Mouse (Mus musculus): ENCODE measurements around the gene Picalm.

Gene Picalm

GRCm38 (mm10) chr7:90210947-90211346, 80.9 kb downstream of the Picalm start:
- DNase-seq (ENCODE audit: low spot score): no peak

GRCm38 (mm10) chr7:90216511-90216910, 86.5 kb downstream of the Picalm start:
- DNase-seq (ENCODE audit: low spot score): no peak

- DNase-seq (ENCODE audit: low spot score): no peak
These were observed 88.1 kb downstream of the Picalm start for GRCm38 (mm10) chr7:90218122-90218521.

- DNase-seq (ENCODE audit: low spot score): no peak
These were observed 91.5 kb downstream of the Picalm start for GRCm38 (mm10) chr7:90221487-90221886.

- no peak for DNase-seq (ENCODE audit: low spot score)
These were observed 98.1 kb downstream of the Picalm start for GRCm38 (mm10) chr7:90228075-90228474.

GRCm38 (mm10) chr7:90228884-90229283, 98.9 kb downstream of the Picalm start:
- DNase-seq (ENCODE audit: low spot score): peak; percentile 14

GRCm38 (mm10) chr7:90231431-90231830, 101.4 kb downstream of the Picalm start:
- no peak for DNase-seq (ENCODE audit: low spot score)

GRCm38 (mm10) chr7:90233921-90234320, 103.9 kb downstream of the Picalm start:
- DNase-seq (ENCODE audit: low spot score): no peak

- no peak for DNase-seq (ENCODE audit: low spot score)
These were observed 106.4 kb downstream of the Picalm start for GRCm38 (mm10) chr7:90236289-90236905.

- no peak for DNase-seq (ENCODE audit: low spot score)
These were observed 113.1 kb downstream of the Picalm start for GRCm38 (mm10) chr7:90243151-90243550.

GRCm38 (mm10) chr7:90243643-90244042, 113.6 kb downstream of the Picalm start:
- no peak for DNase-seq (ENCODE audit: low spot score)

GRCm38 (mm10) chr7:90252946-90253345, 122.9 kb downstream of the Picalm start:
- DNase-seq (ENCODE audit: low spot score): no peak

GRCm38 (mm10) chr7:90258701-90259100, 128.7 kb downstream of the Picalm start:
- DNase-seq (ENCODE audit: low spot score): no peak

GRCm38 (mm10) chr7:90259899-90260298, 129.9 kb downstream of the Picalm start:
- no peak for DNase-seq (ENCODE audit: low spot score)

GRCm38 (mm10) chr7:90261902-90262599, 132.0 kb downstream of the Picalm start:
- DNase-seq (ENCODE audit: low spot score): no peak

All from urinary bladder, postnatal 14 days (tissue).